Mouse (Mus musculus) myocyte (in vitro differentiated cells): Measurements from ENCODE around the gene Avil. TPM values are rescaled to one million over a fixed set of nuclear protein-coding genes. Genes with fewer than 3 reads are reported as not detected.

Experiments used
- H3K27me3 ChIP-seq: one replicate; pipeline ENCODE4 v1.6.1; 2011; ENCODE audit not compliant: control insufficient read depth, insufficient read depth, insufficient read length
- H3K36me3 ChIP-seq: one replicate; pipeline ENCODE4 v1.6.1; 2011; ENCODE audit not compliant: control insufficient read depth, insufficient read depth
- H3K4me2 ChIP-seq: one replicate; pipeline ENCODE4 v1.6.1; 2011; ENCODE audit warnings: low read depth, control low read depth
- H3K4me3 ChIP-seq: one replicate; pipeline ENCODE4 v1.5.1; 2011; ENCODE audit warnings: mild to moderate bottlenecking, control low read depth, moderate library complexity
- H3K79me2 ChIP-seq: one replicate; pipeline ENCODE4 v1.6.1; 2011; ENCODE audit not compliant: control insufficient read depth, insufficient read depth
- H3ac ChIP-seq: one replicate; pipeline ENCODE4 v1.6.1; 2011; ENCODE audit not compliant: control insufficient read depth, insufficient read length
- CEBPB ChIP-seq: IDR thresholded peaks from 2 replicates; pipeline ENCODE4 v1.6.1; 2011; ENCODE audit warnings: mild to moderate bottlenecking, moderate library complexity; ENCODE audit not compliant: poor library complexity, insufficient read depth, severe bottlenecking
- E2F4 ChIP-seq: IDR thresholded peaks from one replicate; pipeline ENCODE4 v1.6.1; 2011; ENCODE audit warnings: mild to moderate bottlenecking, control low read depth, moderate library complexity; ENCODE audit not compliant: insufficient read depth
- MAX ChIP-seq: IDR thresholded peaks from one replicate; pipeline ENCODE4 v1.6.1; 2011; ENCODE audit warnings: low read depth, mild to moderate bottlenecking, control low read depth
- MYOD1 ChIP-seq, 3 experiments: IDR thresholded peaks; one replicate each; pipeline ENCODE4 v1.6.1; 2011; ENCODE audit warnings: control low read depth in 2 of 3, low read depth in 2 of 3, mild to moderate bottlenecking in 2 of 3, moderate library complexity in 1 of 3; ENCODE audit not compliant: insufficient read length in 2 of 3, control insufficient read depth in 1 of 3
- MYOG ChIP-seq, 3 experiments: IDR thresholded peaks; one replicate each; pipeline ENCODE4 v1.6.1; 2011; ENCODE audit warnings: control low read depth in 2 of 3, low read depth in 2 of 3, mild to moderate bottlenecking in 2 of 3; ENCODE audit not compliant: insufficient read length in 2 of 3, control insufficient read depth in 1 of 3, insufficient read depth in 1 of 3
- POLR2A ChIP-seq: IDR thresholded peaks from one replicate; pipeline ENCODE4 v1.6.1; 2011; ENCODE audit warnings: low read depth, mild to moderate bottlenecking, control low read depth, moderate library complexity; ENCODE audit not compliant: insufficient read length
- POLR2AphosphoS2 ChIP-seq: IDR thresholded peaks from one replicate; pipeline ENCODE4 v1.6.1; 2011; ENCODE audit warnings: low read depth, control low read depth; ENCODE audit not compliant: insufficient read length
- REST ChIP-seq: IDR thresholded peaks from one replicate; pipeline ENCODE4 v1.6.1; 2011; ENCODE audit warnings: mild to moderate bottlenecking, control low read depth, moderate library complexity; ENCODE audit not compliant: insufficient read depth, insufficient read length
- SRF ChIP-seq: IDR thresholded peaks from one replicate; pipeline ENCODE4 v1.6.1; 2011; ENCODE audit warnings: low read depth; ENCODE audit not compliant: control insufficient read depth, insufficient read length
- TCF12 ChIP-seq: IDR thresholded peaks from one replicate; pipeline ENCODE4 v1.6.1; 2011; ENCODE audit warnings: mild to moderate bottlenecking, control low read depth; ENCODE audit not compliant: poor library complexity, insufficient read depth, severe bottlenecking
- TCF3 ChIP-seq: IDR thresholded peaks from one replicate; pipeline ENCODE4 v1.6.1; 2011; ENCODE audit warnings: low read depth, control low read depth; ENCODE audit not compliant: insufficient read length
- USF1 ChIP-seq: IDR thresholded peaks from one replicate; pipeline ENCODE4 v1.6.1; 2011; ENCODE audit warnings: low read depth, mild to moderate bottlenecking, control low read depth, moderate library complexity
- polyA plus RNA-seq: library from polyadenylated mRNA; unstranded; fragments of >200 nt; fragmentation: generic; extraction: Trizol; gene quantifications from one replicate; pipeline ENCODE4 v1.2.1, GENCODE M21; 2012; ENCODE audit warnings: missing spikeins

The Avil gene
- polyA plus RNA-seq, 1 experiment, result 33.3 TPM

- peaks cover 99% of the 10 kb centered on the region for H3K79me2 ChIP-seq
- TF ChIP-seq USF1 (no peak), TCF12 (no peak), TCF3 (no peak), POLR2A (no peak), POLR2AphosphoS2 (no peak)
- H3K4me2 ChIP-seq, result no peak overlapping the region
- H3K27me3 ChIP-seq, result no peaks in the 10 kb centered on the region
- H3ac ChIP-seq, result no peak overlapping the region
- no peaks in the 10 kb centered on the region for H3K36me3 ChIP-seq
- no peak overlapping the region for H3K4me3 ChIP-seq
These were observed 14.0 kb upstream of the Avil start for GRCm38 (mm10) chr10:126986541-126986961.

DNA sequence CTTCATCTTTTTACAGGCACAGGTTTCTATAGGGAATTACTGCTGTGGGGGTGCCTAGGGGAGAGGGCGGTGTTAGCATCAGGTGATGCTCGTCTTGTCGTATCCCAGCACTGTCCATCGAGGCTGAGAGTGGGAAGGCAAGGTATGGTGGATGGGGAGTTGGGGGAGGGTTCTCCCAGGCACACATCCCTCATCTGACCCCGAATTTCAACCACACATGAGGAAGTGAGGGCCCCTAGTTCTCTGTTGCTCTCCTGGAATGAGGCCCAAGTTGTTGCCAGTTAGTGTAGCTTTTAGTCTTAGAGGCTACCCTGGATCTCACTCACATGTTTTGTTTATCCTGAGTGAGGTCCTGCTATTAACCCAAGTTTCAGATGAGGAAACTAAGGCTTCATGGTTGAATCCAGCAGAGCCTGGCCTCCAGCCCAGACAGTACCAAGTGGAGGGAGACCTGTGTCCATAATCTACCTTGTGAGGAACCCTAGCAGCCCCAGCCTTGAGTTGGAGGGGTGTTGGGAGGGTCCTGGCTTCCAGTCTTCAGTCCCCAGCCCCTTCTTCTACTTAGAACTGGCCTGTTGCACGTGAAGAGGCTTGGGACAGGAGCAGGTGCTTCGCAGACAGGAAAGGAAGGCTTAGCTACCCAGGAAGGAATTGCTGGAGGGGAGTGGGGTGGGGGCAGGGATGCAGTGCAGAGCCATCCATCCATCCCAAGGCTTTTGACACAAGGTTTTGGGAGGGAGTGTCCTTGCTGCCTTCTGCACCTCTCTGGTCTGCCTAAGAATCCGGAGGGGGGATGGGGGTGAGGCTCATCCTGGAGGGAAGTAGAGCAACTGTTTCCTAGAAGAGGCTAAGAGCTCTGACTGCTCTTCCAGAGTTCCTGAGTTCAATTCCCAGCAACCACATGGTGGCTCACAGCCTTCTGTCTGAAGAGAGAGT is 13.1 kb upstream of the Avil start:
- no peak overlapping the region for H3K4me3 ChIP-seq
- no peaks in the 10 kb centered on the region for H3K27me3 ChIP-seq
- peaks cover 8% of the 10 kb centered on the region for H3K36me3 ChIP-seq
- H3K4me2 ChIP-seq, result no peak overlapping the region
- no peak overlapping the region for H3ac ChIP-seq
- TF ChIP-seq MYOG (IDR thresholded peaks at IDR 0.05; ENCODE audit: control insufficient read depth in 1 of 3, insufficient read depth in 1 of 3, insufficient read length in 2 of 3, low read depth in 2 of 3), result no peak
- TF ChIP-seq E2F4, result no peak
- no peak for TF ChIP-seq TCF3
- TF ChIP-seq POLR2AphosphoS2, result no peak
- TF ChIP-seq REST, result no peak
- no peak for TF ChIP-seq TCF12
- no peak for TF ChIP-seq SRF
- TF ChIP-seq CEBPB, result no peak
- TF ChIP-seq USF1, result no peak
- TF ChIP-seq MYOD1 (IDR thresholded peaks at IDR 0.05; ENCODE audit: control insufficient read depth in 1 of 3, insufficient read length in 2 of 3, low read depth in 2 of 3), result no peak
- no peak for TF ChIP-seq MAX
- TF ChIP-seq POLR2A, result no peak
- H3K79me2 ChIP-seq, result peaks cover 98% of the 10 kb centered on the region

DNA sequence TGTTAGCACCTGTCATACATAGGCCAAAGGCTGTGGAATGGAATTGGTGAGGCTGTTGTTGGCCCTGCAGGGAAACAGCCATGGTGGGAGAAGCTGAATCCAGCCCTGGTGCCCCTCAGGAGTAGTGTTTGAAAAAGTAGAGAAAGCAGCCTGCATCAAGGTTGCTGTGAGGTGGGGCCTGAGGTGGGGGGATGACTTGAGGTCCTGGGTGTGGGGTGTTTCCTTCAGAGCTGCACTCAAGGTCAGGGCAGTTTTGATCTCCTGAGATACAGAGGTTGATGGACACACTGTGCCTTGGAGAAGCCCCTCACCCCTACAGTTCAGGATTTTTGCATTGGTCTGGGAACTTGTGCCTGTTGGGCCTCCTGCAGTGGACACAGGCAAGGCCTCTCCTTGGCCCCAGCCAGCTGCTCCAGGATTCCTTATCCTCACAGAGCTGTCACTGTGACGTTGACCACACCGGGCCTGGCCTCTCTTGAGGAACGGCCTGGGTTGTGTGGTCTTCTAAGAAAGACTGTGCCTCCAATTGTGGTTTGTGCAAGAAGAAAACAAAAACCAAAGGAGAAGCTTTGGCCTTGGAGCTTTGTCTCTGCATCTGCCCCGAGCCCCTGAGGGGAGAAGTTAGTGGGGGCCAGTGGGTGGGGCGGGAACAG is 11.9 kb upstream of the Avil start:
- peaks cover 87% of the 10 kb centered on the region for H3K79me2 ChIP-seq
- peaks cover 19% of the 10 kb centered on the region for H3K36me3 ChIP-seq
- no peaks in the 10 kb centered on the region for H3K27me3 ChIP-seq
- TF ChIP-seq MYOD1 (IDR thresholded peaks at IDR 0.05; ENCODE audit: control insufficient read depth in 1 of 3, insufficient read length in 2 of 3, low read depth in 2 of 3) (peak in 2 of 3 experiments; percentile 1 to 16), USF1 (no peak), MYOG (IDR thresholded peaks at IDR 0.05; ENCODE audit: control insufficient read depth in 1 of 3, insufficient read depth in 1 of 3, insufficient read length in 2 of 3, low read depth in 2 of 3) (peak in 1 of 3 experiments; percentile 40)
- H3K4me2 ChIP-seq, result no peak overlapping the region
- H3K4me3 ChIP-seq, result no peak overlapping the region
- no peak overlapping the region for H3ac ChIP-seq

DNA sequence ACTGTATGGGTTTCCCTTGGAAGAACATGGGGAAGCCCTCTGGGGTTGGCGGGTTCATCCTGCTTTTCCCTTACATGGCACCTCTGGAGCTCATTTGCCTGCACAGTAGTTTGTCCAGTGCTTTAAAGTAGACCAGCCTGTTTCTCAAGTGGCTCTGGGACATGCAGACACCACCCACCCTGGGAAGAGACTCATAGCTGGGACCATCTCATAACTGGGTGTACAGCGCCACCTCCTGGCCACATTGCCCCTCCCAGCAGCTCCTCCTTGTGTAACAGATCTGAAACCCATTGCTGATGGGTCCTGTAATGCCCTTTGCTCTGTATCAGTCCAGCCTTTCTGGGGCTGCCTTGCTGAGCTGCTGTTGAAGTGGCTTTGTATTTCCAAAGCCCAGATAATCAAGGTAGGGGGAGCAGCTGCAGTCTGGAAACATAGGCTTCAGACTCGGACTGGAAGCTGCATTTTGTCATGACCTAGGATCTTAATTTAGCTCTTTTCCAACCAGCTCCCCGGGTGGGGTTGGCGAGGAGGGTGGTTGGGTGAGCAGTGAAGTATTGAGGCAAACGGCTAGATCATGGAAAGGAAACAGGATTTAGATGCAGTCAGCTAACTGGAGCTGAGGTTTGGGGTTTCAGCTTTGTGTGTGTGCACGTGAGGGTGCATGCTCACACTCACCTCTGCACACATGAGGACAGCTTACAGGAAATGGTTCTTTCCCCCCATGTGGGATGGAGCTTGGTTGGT is 10.0 kb upstream of the Avil start:
- no peak overlapping the region for H3K4me3 ChIP-seq

More for the DNA sequence above, 10.0 kb upstream of the Avil start:
- H3ac ChIP-seq, result no peak overlapping the region
- no peak overlapping the region for H3K4me2 ChIP-seq
- H3K36me3 ChIP-seq, result peaks cover 34% of the 10 kb centered on the region
- H3K27me3 ChIP-seq, result no peaks in the 10 kb centered on the region
- peaks cover 68% of the 10 kb centered on the region for H3K79me2 ChIP-seq
- TF ChIP-seq MYOD1 (IDR thresholded peaks at IDR 0.05; ENCODE audit: control insufficient read depth in 1 of 3, insufficient read length in 2 of 3, low read depth in 2 of 3) (no peak), E2F4 (no peak), TCF3 (no peak), REST (no peak), MYOG (IDR thresholded peaks at IDR 0.05; ENCODE audit: control insufficient read depth in 1 of 3, insufficient read depth in 1 of 3, insufficient read length in 2 of 3, low read depth in 2 of 3) (no peak), MAX (no peak), SRF (no peak), CEBPB (0 out of 2 replicates have a peak, but pooled peaks have one; percentile 7), POLR2AphosphoS2 (peak; percentile 24), POLR2A (peak; percentile 19), USF1 (no peak), TCF12 (no peak)
